Mouse (Mus musculus): Measurements from ENCODE around the gene Gm42906. TPM values are rescaled to one million over a fixed set of nuclear protein-coding genes. Genes with fewer than 3 reads are reported as not detected.

Gm42906 gene
- polyA plus RNA-seq, 2 experiments from 2014 or later, result not detected

- no peak for ATAC-seq
Measured at GRCm38 (mm10) chr5:151185286-151185856, 242.6 kb downstream of the Gm42906 start.

- no peak for ATAC-seq
Measured at GRCm38 (mm10) chr5:151183656-151184240, 244.2 kb downstream of the Gm42906 start.

- no peak for ATAC-seq
Measured at GRCm38 (mm10) chr5:151181288-151181687, 246.7 kb downstream of the Gm42906 start.

DNA sequence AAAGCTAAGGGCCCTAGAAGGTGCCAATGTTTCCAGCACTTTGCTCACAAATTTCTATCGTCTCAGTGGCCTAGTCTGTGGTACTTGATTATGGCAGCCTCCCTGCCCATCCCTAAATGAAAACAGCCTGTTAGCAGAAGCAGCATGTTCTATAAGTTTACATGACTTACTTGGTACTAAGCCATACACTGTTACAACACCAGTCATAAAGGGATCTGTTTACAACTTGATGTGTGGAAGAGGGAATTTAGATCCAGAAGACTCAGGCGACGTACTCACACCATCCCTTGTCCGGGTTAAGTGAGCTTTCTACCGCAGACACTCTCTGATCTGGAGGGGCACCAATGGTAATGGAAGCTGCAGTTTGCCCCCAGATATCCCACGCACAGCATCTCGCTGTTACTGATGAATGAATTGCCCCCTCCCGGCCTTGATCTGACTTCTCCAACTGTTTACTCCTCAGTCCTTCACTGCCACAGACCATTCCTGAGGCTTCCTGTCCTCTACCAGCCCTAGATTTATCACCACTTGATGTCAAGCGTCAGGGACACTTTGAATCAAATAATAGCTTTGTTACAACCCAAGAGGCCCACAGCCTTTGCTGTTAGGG, 247.7 kb downstream of the Gm42906 start:
- ATAC-seq, result no peak

DNA sequence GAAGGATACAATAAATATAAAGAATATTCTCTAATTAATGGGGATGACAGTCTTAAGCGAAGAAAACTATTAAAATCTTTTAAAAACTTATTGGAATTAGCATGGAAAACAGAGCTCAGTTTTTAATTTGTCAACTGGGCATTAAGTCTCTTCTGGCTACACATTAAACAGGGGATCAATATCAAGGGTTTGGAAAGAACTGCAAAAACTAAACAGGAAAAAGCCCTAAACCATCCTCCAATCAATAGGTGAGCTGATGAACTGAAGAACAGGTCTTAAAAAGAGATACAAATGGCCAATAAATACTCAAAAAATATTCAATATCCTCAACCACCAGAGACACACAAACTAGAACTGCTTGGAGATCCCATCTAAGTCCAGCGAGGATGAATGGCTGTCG, 250.8 kb downstream of the Gm42906 start:
- no peak for ATAC-seq

- no peak for ATAC-seq
Measured at GRCm38 (mm10) chr5:151175897-151176313, 252.1 kb downstream of the Gm42906 start.

DNA sequence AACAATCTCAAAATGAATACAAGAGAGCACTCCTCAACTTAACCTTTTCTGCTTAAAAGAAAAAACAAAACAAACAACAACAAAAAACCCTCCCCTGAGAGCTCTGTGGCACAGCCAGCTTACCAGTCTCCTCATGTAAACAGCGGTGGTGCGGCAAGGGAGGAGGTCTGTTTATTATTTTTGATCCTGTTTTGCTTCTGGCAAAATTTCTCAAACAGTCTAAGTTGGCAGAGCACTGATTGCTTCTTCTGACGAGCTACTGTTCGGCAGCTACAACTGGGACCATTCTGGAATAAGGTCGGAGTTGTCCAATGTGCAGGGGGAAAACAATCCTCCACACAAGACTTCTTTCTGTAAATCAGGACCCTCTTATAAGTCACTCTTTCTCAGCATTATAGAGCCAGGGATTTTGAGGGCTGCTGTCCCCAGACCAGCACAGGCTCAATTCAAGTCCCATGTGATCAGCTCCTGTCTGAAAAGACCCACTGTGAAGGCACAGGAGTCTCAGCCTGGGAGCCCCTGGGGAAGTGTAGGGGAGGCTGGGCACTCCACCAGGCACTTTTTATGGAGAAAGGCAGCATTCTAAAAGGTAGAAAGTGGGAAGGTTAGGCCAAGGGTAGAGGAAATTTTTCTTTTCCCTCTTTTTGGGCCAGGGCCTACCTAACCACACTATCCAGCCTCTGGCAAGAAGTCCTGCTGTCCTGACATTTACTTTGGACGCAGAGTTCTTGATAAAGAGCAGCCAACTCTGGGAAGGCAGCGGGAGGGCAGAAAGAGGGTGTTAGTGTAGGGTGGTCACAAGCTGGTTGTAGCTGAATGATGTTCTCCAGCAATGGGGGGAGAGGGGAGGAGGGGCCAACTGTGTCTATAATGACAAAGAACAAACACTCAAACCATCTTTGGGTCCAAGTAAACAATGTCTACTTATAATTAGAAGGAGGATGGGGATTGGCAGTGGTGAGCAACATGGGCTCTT, 253.2 kb downstream of the Gm42906 start:
- no peak for ATAC-seq

DNA sequence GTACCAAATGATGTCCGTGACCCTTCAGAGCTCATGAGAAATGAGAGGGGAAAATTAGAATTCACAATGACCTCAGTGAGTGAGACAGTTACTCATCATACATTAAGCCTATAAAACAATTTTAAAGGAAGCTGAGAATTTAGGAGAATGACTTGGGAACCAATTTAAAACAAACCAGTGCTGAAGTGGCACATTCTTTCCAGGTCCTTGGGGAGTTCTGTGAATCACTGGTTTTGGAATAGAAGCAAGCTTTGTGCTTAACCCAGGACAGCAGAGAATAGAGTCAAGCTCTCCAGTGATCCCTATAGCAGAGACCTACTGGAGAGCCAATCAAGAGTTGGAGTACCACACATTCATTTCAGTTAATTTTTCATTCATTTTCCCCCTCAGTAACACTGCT, 254.2 kb downstream of the Gm42906 start:
- no peak for ATAC-seq

DNA sequence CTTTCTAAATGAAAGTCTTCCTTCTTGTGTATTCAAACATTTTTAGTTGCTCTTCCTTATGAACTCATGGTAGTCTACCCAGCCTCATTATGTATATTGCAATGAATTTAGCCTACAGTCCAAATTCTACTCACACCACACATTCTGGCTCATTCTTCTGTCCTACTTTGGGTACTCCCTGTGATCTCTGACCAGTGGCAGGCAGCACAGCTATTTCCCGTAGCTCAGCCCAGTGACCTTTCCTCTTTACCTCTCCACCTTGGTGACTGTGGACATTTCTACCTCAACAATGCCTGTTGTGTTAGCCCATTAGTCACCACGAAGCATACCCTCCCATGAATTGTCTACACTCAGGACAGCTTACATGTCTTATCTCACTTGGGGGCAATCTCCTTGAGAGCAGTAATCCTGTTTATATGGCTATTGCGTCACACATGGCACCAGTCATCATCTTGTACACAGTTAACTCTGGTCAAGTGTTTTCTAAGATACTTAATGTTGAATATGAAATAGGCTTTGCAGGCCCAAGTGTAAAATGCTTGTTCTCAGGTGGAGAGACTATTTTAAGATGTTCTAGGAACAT, 257.7 kb downstream of the Gm42906 start:
- no peak for ATAC-seq

DNA sequence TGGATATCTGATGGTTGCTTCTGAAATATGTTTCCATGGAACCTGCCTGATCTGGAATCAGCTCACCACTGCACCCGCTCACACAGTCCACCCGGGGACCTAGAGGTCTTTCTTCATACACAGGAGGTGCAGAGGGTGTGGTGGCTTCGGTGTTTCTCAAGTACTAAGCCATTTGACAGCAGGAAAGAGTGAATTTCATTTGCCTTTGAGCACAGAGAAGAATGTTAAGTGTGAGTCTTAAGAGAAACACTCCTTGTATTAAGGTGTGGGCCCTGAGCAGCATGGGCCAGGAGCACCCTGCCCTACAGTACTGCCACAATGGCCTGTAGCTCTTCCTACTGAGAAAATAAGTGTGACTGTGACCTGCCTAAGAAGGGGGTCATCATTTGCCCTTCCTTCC, 259.8 kb downstream of the Gm42906 start:
- no peak for ATAC-seq

GRCm38 (mm10) chr5:151167641-151168040, 260.3 kb downstream of the Gm42906 start:
- ATAC-seq, result no peak

- no peak for ATAC-seq
Measured at GRCm38 (mm10) chr5:151166266-151166665, 261.7 kb downstream of the Gm42906 start.

DNA sequence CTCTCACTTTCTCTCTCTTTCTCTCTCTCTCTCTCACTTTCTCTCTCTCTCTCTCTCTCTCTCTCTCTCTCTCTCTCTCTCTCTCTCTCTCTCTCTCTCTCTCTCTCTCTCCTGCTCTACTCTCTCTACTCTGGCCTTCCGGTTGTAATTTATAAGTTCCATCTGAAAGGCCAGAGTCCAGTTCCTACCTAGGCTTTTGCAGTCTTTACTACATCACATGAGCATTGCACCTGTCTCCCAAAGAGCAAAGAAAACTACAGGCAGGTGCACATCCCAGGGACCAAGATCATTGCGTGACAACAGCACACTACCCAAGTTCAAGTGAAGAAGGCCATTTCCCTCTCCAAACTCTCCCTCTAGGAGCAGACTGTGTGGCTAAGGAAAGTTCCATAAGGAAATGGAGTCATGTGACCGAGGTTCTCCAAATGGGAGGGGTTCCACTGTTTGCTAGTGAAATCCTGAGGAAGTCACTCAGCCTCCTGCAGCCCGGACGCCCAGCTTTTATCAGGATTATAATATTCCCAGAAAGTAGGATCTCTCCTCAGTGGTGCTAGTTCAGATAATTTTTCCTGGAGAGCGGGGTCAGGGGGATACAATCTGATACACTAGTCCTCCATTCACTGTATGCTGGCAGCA, 262.5 kb downstream of the Gm42906 start:
- ATAC-seq, result no peak

GRCm38 (mm10) chr5:151164815-151165214, 263.1 kb downstream of the Gm42906 start:
- no peak for ATAC-seq

DNA sequence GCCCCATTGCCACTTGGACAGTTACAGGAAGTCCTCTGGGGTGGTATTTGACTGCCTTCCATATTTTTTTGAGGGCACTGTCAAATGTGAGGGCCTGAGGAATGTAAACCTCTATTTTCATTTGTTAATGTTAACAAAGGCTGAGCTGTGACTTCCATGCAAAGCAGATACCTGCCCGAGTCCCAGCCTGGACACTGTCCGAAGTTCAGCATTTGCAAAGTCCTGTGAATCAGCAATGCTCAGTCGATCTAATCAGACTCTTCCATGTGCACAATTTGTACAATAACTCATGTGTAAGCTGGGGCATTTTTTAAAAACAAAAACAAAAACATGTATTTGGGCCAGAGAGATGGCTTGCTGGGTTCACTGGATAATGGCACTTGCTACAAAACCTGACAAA, 265.3 kb downstream of the Gm42906 start:
- no peak for ATAC-seq

DNA sequence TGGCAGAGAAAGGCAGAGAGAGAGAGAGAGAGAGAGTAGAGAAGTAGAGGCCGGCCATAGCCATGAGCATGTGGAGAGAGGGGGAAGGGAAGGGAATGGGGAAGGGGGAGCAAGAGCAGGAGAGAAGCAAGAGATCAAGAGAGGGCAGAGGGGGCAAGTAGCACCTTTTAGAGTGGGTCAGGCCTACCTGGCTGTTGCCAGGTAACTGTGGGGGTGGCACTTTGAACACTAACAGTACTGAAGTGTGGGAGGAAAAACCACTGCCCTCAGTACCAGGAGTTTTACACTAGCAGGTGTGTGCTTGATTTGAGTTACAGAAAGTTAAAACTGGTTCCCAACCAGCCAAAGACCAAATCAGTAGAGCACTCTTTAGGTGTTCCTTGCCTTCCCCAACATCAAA, 272.7 kb downstream of the Gm42906 start:
- no peak for ATAC-seq

DNA sequence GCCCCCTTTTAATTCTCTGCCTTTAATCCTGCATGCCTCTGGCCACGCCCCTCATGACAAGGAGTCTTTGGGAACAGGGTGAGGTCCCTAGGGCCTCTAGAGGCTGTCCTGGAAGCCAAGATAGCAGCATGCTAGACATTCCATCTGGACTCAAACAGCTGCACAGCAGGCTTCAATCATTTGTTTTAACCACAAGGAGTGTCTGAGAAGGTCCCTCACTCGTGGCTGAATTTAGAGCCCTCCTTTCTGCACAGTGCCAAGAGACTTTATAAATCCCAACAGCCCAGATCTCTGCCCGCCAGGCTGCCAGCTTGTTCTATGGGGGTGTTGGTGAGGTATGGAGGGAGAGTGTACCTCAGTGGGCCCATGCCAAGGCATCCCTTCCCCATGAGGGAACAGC, 273.2 kb downstream of the Gm42906 start:
- ATAC-seq, result no peak

DNA sequence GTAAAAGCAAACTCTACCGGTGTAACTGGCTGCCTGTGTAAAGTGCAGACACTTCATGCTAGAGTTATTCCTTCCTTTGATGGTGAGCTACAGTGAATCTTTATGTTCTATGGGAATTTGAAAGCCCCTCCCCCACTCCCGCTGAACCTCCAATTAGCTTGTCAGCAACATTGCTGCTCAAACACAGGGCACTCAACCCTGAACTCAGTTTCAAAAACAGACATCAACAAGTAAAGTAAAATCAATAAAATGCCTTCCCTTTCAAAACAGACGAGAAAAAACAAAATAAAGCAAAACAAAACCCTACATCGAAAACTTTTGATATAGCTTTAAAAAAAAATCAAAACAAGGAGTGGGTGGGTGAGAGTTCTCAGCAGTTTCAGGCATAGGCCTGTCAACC, 273.9 kb downstream of the Gm42906 start:
- ATAC-seq, result no peak

- ATAC-seq, result no peak
Measured at GRCm38 (mm10) chr5:151151549-151151948, 276.4 kb downstream of the Gm42906 start.

DNA sequence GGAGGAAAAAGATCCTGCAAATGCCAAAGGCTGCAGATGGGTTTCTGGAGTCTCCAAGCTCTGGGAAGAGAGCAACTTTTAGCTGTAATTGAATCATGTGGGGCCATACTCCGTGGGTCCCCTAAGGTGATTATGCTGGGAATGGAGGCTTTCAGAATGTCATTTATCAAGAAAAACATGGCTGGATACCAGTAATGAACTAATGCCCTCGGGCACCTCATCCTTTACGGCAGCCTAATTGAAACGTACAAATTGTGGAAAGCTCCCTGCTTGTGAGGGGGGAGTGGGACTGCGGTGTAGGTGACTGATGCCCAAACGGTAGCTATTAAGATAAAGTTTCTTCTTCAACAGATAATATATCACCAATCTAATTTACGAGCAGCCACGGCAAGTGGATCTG, 278.5 kb downstream of the Gm42906 start:
- ATAC-seq, result no peak

GRCm38 (mm10) chr5:151148079-151148478, 279.9 kb downstream of the Gm42906 start:
- ATAC-seq, result no peak

GRCm38 (mm10) chr5:151145807-151146206, 282.2 kb downstream of the Gm42906 start:
- no peak for ATAC-seq
